Comparison of ENCODE assay signal across 1 mouse cellular context in the genomic region with DNA sequence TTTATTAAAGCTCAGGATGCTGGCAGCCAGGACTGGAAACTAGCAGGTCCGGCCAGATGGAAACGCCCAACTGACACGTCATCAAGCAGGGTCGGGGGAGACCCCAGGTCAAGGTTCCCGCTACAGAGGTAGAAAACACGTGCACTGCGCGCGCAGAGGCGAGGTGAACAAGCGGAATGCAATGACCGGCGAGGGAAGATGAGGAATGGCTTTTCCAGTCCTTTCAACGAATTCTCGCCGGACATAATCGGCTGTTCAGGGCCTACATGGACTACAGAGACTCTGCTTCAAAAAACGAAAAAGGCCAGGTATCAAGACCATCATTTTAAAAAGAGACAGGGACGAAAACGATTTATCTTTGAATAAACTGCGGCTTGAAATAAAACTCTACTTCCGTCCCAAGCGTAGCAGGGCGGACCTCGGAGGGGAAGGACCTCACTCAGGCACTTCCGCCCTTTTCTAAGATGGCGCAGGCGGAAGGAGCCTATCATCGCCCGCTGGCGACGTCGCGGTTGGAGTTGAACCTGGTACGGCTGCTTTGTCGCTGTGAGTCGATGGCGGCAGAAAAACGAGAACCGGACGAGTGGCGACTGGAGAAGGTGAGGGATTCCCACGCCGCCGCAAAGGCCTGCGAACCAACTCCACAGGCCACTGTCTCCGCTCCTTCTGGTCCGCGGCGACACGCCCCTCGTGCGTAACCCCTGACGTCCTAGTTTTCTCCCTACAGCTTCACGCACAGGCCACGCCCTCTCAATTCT.
TF ChIP-seq lines count a peak whose summit lies in the region.

A gene (plus strand): TSS at position 78 of the 758 bp plus-strand sequence.

TF ChIP-seq in MEL, 35 proteins besides CTCF, POLR2A, EP300 and RAD21 (continued from another document):
- TF ChIP-seq ZMIZ1 (IDR thresholded peaks at IDR 0.05; ENCODE audit: low read depth, low read length) (peak; percentile 7), NRF1 (IDR thresholded peaks at IDR 0.05; ENCODE audit: insufficient read depth, low read depth, low read length, poor library complexity, severe bottlenecking) (peak; percentile 59)
